Mouse (Mus musculus) 3T3-L1 (cell line): Measurements from ENCODE around the gene Pakap.

Source experiments
- DNase-seq: peaks from one replicate; pipeline ENCODE4 v3.0.0-alpha.2; 2015; ENCODE audit warnings: low read depth, low spot score

The Pakap gene

GRCm38 (mm10) chr4:57837089-57837488 is 269.1 kb downstream of the Pakap start:
- no peak for DNase-seq

- DNase-seq = peak; percentile 85
Measured at GRCm38 (mm10) chr4:57839343-57839742, 271.4 kb downstream of the Pakap start.

- no peak for DNase-seq
Measured at GRCm38 (mm10) chr4:57841911-57842310, 273.9 kb downstream of the Pakap start.

- peak; percentile 78 for DNase-seq
Measured at GRCm38 (mm10) chr4:57842472-57843305, 274.7 kb downstream of the Pakap start.

GRCm38 (mm10) chr4:57845031-57845431 is 277.1 kb downstream of the Pakap start:
- DNase-seq = peak; percentile 88

- DNase-seq = peak; percentile 30
Measured at GRCm38 (mm10) chr4:57845541-57846210, 277.7 kb downstream of the Pakap start.

- DNase-seq = peak; percentile 55
Measured at GRCm38 (mm10) chr4:57846381-57846990, 278.5 kb downstream of the Pakap start.

GRCm38 (mm10) chr4:57846991-57847422 is 279.0 kb downstream of the Pakap start:
- DNase-seq = no peak

- DNase-seq = no peak
Measured at GRCm38 (mm10) chr4:57847676-57848075, 279.7 kb downstream of the Pakap start.

GRCm38 (mm10) chr4:57849465-57849864 is 281.5 kb downstream of the Pakap start:
- DNase-seq = no peak

- no peak for DNase-seq
Measured at GRCm38 (mm10) chr4:57851731-57852130, 283.8 kb downstream of the Pakap start.

GRCm38 (mm10) chr4:57852461-57853040 is 284.6 kb downstream of the Pakap start:
- no peak for DNase-seq

GRCm38 (mm10) chr4:57854181-57854580 is 286.2 kb downstream of the Pakap start:
- no peak for DNase-seq

GRCm38 (mm10) chr4:57855281-57855941 is 287.4 kb downstream of the Pakap start:
- DNase-seq = no peak

GRCm38 (mm10) chr4:57856673-57857072 is 288.7 kb downstream of the Pakap start:
- no peak for DNase-seq

GRCm38 (mm10) chr4:57860204-57860611 is 292.2 kb downstream of the Pakap start:
- DNase-seq = peak; percentile 77

- peak; percentile 63 for DNase-seq
Measured at GRCm38 (mm10) chr4:57861166-57861565, 293.2 kb downstream of the Pakap start.

GRCm38 (mm10) chr4:57861856-57862255 is 293.9 kb downstream of the Pakap start:
- peak; percentile 92 for DNase-seq

- no peak for DNase-seq
Measured at GRCm38 (mm10) chr4:57862269-57862986, 294.4 kb downstream of the Pakap start.

- DNase-seq = peak; percentile 81
Measured at GRCm38 (mm10) chr4:57866088-57866487, 298.1 kb downstream of the Pakap start.

GRCm38 (mm10) chr4:57866990-57867389 is 299.0 kb downstream of the Pakap start:
- no peak for DNase-seq
